Mouse (Mus musculus) adipocyte (in vitro differentiated cells): ENCODE data around the gene Hoxb3.

Experiments
- DNase-seq: peaks from one replicate; pipeline ENCODE4 v3.0.0-alpha.2; 2016; ENCODE audit warnings: low spot score

Hoxb3 gene

GRCm38 (mm10) chr11:96352691-96353521 lies 29.8 kb downstream of the Hoxb3 start:
- DNase-seq = peak; percentile 73

- peak; percentile 70 for DNase-seq
These were observed 30.4 kb downstream of the Hoxb3 start for GRCm38 (mm10) chr11:96353522-96353841.

GRCm38 (mm10) chr11:96353939-96354338 lies 30.8 kb downstream of the Hoxb3 start:
- DNase-seq = peak; percentile 30

- DNase-seq = peak; percentile 33
These were observed 31.2 kb downstream of the Hoxb3 start for GRCm38 (mm10) chr11:96354376-96354775.

GRCm38 (mm10) chr11:96354801-96355311 lies 31.7 kb downstream of the Hoxb3 start:
- DNase-seq = no peak

GRCm38 (mm10) chr11:96363807-96364206 lies 40.7 kb downstream of the Hoxb3 start:
- no peak for DNase-seq

GRCm38 (mm10) chr11:96365441-96366091 lies 42.4 kb downstream of the Hoxb3 start, which contains the start of gene Hoxb1:
Gene Hoxb1 (plus strand): TSS chr11:96365752.
- DNase-seq = no peak

- no peak for DNase-seq
These were observed 43.2 kb downstream of the Hoxb3 start for GRCm38 (mm10) chr11:96366092-96367041.

GRCm38 (mm10) chr11:96367141-96367540 lies 44.0 kb downstream of the Hoxb3 start:
- no peak for DNase-seq

- no peak for DNase-seq
These were observed 45.6 kb downstream of the Hoxb3 start for GRCm38 (mm10) chr11:96368686-96369085.

GRCm38 (mm10) chr11:96369140-96369539 lies 46.0 kb downstream of the Hoxb3 start:
- DNase-seq = peak; percentile 34

- no peak for DNase-seq
These were observed 48.6 kb downstream of the Hoxb3 start for GRCm38 (mm10) chr11:96371726-96372125.

- DNase-seq = no peak
These were observed 49.4 kb downstream of the Hoxb3 start for GRCm38 (mm10) chr11:96372519-96372918.

GRCm38 (mm10) chr11:96374810-96375209 lies 51.7 kb downstream of the Hoxb3 start:
- DNase-seq = no peak

GRCm38 (mm10) chr11:96383381-96383780 lies 60.3 kb downstream of the Hoxb3 start:
- no peak for DNase-seq

- DNase-seq = no peak
These were observed 64.5 kb downstream of the Hoxb3 start for GRCm38 (mm10) chr11:96387635-96388034.

GRCm38 (mm10) chr11:96396772-96397626 lies 73.9 kb downstream of the Hoxb3 start:
- no peak for DNase-seq
